Mouse (Mus musculus) stomach, embryonic 15.5 days (tissue): Measurements from ENCODE around the gene Pdcd1. TPM values are rescaled to one million over a fixed set of nuclear protein-coding genes. Genes with fewer than 3 reads are reported as not detected.

ENCODE experiments used
- ATAC-seq: fragments of 200-750 bp; cut with Nextera tagmentation; 2 replicates; pipeline ENCODE4 v1.8.0; 2017; ENCODE audit warnings: low read depth, moderate number of reproducible peaks, moderate TSS enrichment; ENCODE audit not compliant: insufficient read depth, low FRiP score
- H3K27ac ChIP-seq: fragments of 300-500 bp; sonication (generic); 2 replicates; pipeline ENCODE4 v1.5.1; 2015; ENCODE audit warnings: mild to moderate bottlenecking, inconsistent platforms
- H3K27me3 ChIP-seq: fragments of 300-500 bp; sonication (generic); replicated peaks from 2 replicates; pipeline ENCODE4 v1.6.1; 2015; ENCODE audit warnings: inconsistent platforms
- H3K36me3 ChIP-seq: fragments of 300-500 bp; sonication (generic); 2 replicates; pipeline ENCODE4 v1.6.1; 2015; ENCODE audit warnings: inconsistent platforms
- H3K4me1 ChIP-seq: fragments of 300-500 bp; sonication (generic); 2 replicates; pipeline ENCODE4 v1.6.1; 2015; ENCODE audit warnings: inconsistent platforms
- H3K4me2 ChIP-seq: fragments of 300-500 bp; sonication (generic); 2 replicates; pipeline ENCODE4 v1.6.1; 2015; ENCODE audit warnings: mild to moderate bottlenecking, inconsistent platforms
- H3K4me3 ChIP-seq: fragments of 300-500 bp; sonication (generic); replicated peaks from 2 replicates; pipeline ENCODE4 v1.5.1; 2015; ENCODE audit warnings: inconsistent platforms
- H3K9ac ChIP-seq: fragments of 300-500 bp; sonication (generic); 2 replicates; pipeline ENCODE4 v1.6.1; 2015; ENCODE audit warnings: inconsistent platforms
- H3K9me3 ChIP-seq: fragments of 300-500 bp; sonication (generic); 2 replicates; pipeline ENCODE4 v1.6.1; 2016; ENCODE audit warnings: inconsistent platforms
- WGBS: fragments of 180-500 bp; shearing (Covaris S2); methylation state at CpG from one replicate; pipeline ENCODE4 v1.1.7; 2015; 5-methylcytosine and 5-hydroxymethylcytosine counted together
- polyA plus RNA-seq: library from polyadenylated mRNA; unstranded; fragments of >200 nt; fragmentation: Nextera tagmentation; extraction: Ambion mirVana; gene quantifications from 2 replicates; pipeline ENCODE4 v1.2.1, GENCODE M21; 2015

Pdcd1 gene
- polyA plus RNA-seq, 1 experiment from 2014 or later: 0.44 TPM

DNA sequence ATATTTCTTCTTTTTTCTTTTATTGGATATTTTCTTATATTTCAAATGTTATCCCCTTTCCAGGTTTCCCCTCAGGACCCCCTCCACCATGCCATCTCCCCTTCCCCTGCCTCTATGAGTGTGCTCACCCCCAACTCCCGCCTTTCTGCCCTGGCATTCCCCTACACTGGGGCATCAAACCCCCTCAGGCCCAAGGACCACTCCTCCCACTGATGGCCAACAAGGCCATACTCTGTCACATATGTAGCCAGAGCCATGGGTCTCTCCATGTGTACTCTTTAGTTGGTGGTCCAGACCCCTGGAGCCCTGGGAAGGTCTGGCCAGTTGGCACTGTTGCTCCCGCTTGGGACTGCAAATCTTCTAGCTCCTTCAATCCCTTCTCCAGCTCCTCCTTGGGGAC, 5.0 kb upstream of the Pdcd1 start:
- ATAC-seq: no peak
- no peak overlapping the region for H3K4me2 ChIP-seq
- H3K9ac ChIP-seq: no peak overlapping the region
- H3K4me3 ChIP-seq: no peak overlapping the region
- H3K27me3 ChIP-seq: no peaks in the 10 kb centered on the region
- no peaks in the 10 kb centered on the region for H3K9me3 ChIP-seq
- no peaks in the 10 kb centered on the region for H3K36me3 ChIP-seq
- no peaks in the 10 kb centered on the region for H3K4me1 ChIP-seq
- H3K27ac ChIP-seq: no peak overlapping the region
- 93% methylated on average over 2 of the region's 2 CpGs for WGBS

GRCm38 (mm10) chr1:94055966-94056365, 3.6 kb upstream of the Pdcd1 start:
- Histone ChIP-seq H3K4me3 (no peak overlapping the region), H3K4me2 (no peak overlapping the region), H3K9ac (no peak overlapping the region), H3K27me3 (no peaks in the 10 kb centered on the region), H3K4me1 (no peaks in the 10 kb centered on the region), H3K36me3 (no peaks in the 10 kb centered on the region), H3K9me3 (no peaks in the 10 kb centered on the region), H3K27ac (no peak overlapping the region)
- WGBS: 25% methylated on average over 3 of the region's 3 CpGs
- ATAC-seq: no peak

GRCm38 (mm10) chr1:94054481-94054880, 2.1 kb upstream of the Pdcd1 start:
- no peak for ATAC-seq
- no peak overlapping the region for H3K9ac ChIP-seq
- no peaks in the 10 kb centered on the region for H3K36me3 ChIP-seq
- no peaks in the 10 kb centered on the region for H3K9me3 ChIP-seq
- no peaks in the 10 kb centered on the region for H3K4me1 ChIP-seq
- H3K27ac ChIP-seq: no peak overlapping the region
- H3K27me3 ChIP-seq: no peaks in the 10 kb centered on the region
- H3K4me2 ChIP-seq: no peak overlapping the region
- no peak overlapping the region for H3K4me3 ChIP-seq
- WGBS: 63% methylated on average over 1 of the region's 1 CpGs

- H3K9me3 ChIP-seq: no peaks in the 10 kb centered on the region
- H3K4me3 ChIP-seq: no peak overlapping the region
- ATAC-seq: no peak
- H3K27me3 ChIP-seq: no peaks in the 10 kb centered on the region
- no peak overlapping the region for H3K27ac ChIP-seq
- no peak overlapping the region for H3K4me2 ChIP-seq
- WGBS: 65% methylated on average over 7 of the region's 7 CpGs
- H3K4me1 ChIP-seq: no peaks in the 10 kb centered on the region
- H3K9ac ChIP-seq: no peak overlapping the region
- H3K36me3 ChIP-seq: no peaks in the 10 kb centered on the region
Measured at GRCm38 (mm10) chr1:94053530-94054216, 1.3 kb upstream of the Pdcd1 start.

- no peak overlapping the region for H3K4me2 ChIP-seq
- H3K36me3 ChIP-seq: no peaks in the 10 kb centered on the region
- no peaks in the 10 kb centered on the region for H3K4me1 ChIP-seq
- H3K9me3 ChIP-seq: no peaks in the 10 kb centered on the region
- H3K4me3 ChIP-seq: no peak overlapping the region
- no peak for ATAC-seq
- no peak overlapping the region for H3K9ac ChIP-seq
- no peaks in the 10 kb centered on the region for H3K27me3 ChIP-seq
- no peak overlapping the region for H3K27ac ChIP-seq
- 90% methylated on average over 5 of the region's 5 CpGs for WGBS
Measured at GRCm38 (mm10) chr1:94051104-94051503, 1.2 kb downstream of the Pdcd1 start.

- no peak overlapping the region for H3K27ac ChIP-seq
- no peak overlapping the region for H3K9ac ChIP-seq
- 78% methylated on average over 4 of the region's 4 CpGs for WGBS
- H3K4me3 ChIP-seq: no peak overlapping the region
- no peaks in the 10 kb centered on the region for H3K27me3 ChIP-seq
- H3K4me1 ChIP-seq: no peaks in the 10 kb centered on the region
- H3K9me3 ChIP-seq: no peaks in the 10 kb centered on the region
- H3K36me3 ChIP-seq: no peaks in the 10 kb centered on the region
- ATAC-seq: no peak
- no peak overlapping the region for H3K4me2 ChIP-seq
Measured at GRCm38 (mm10) chr1:94046544-94046943, 5.8 kb downstream of the Pdcd1 start.

- H3K9ac ChIP-seq: no peak overlapping the region
- H3K27me3 ChIP-seq: no peaks in the 10 kb centered on the region
- no peak overlapping the region for H3K4me2 ChIP-seq
- WGBS: 62% methylated on average over 3 of the region's 3 CpGs
- H3K4me1 ChIP-seq: no peaks in the 10 kb centered on the region
- H3K27ac ChIP-seq: no peak overlapping the region
- ATAC-seq: no peak
- no peak overlapping the region for H3K4me3 ChIP-seq
- no peaks in the 10 kb centered on the region for H3K36me3 ChIP-seq
- H3K9me3 ChIP-seq: no peaks in the 10 kb centered on the region
Measured at GRCm38 (mm10) chr1:94045559-94045958, 6.8 kb downstream of the Pdcd1 start.

DNA sequence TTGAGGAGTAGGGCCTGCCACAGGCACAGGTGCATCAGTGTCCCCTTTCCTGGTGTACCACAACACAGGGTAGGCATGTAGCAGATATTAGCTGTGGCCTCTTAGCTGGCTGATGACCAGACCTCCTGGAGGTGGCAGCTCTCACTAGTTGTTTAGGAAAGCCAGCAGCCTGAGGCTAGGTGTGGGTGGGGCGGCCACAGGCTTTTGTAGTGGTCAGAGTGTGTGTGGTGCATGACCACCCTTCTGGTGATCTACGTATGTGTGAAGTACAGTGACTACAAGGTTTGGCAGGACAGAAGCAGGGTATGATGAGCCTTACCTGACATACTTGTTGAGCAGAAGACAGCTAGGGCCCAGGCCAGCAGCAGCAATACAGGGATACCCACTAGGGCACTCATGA, 12.0 kb downstream of the Pdcd1 start:
- Histone ChIP-seq H3K36me3 (no peaks in the 10 kb centered on the region), H3K4me1 (0 out of 2 replicates have a peak, but pooled peaks cover 3% of the 10 kb centered on the region), H3K9ac (no peak overlapping the region), H3K27ac (no peak overlapping the region), H3K9me3 (no peaks in the 10 kb centered on the region), H3K4me3 (no peak overlapping the region), H3K4me2 (no peak overlapping the region), H3K27me3 (no peaks in the 10 kb centered on the region)
- ATAC-seq: no peak
- 95% methylated on average over 2 of the region's 2 CpGs for WGBS

GRCm38 (mm10) chr1:94034984-94035743, 17.2 kb downstream of the Pdcd1 start:
- Histone ChIP-seq H3K4me2 (peak overlapping the region; percentile 72), H3K9me3 (no peaks in the 10 kb centered on the region), H3K4me1 (0 out of 2 replicates have a peak, but pooled peaks cover 3% of the 10 kb centered on the region), H3K27me3 (no peaks in the 10 kb centered on the region), H3K27ac (peak overlapping the region; percentile 28; the same call in 1 of the 2 replicates), H3K4me3 (peak overlapping the region; percentile 35), H3K9ac (no peak overlapping the region), H3K36me3 (no peaks in the 10 kb centered on the region)
- WGBS: under 1% methylated on average over 25 of the region's 25 CpGs
- ATAC-seq: peak; percentile 78

DNA sequence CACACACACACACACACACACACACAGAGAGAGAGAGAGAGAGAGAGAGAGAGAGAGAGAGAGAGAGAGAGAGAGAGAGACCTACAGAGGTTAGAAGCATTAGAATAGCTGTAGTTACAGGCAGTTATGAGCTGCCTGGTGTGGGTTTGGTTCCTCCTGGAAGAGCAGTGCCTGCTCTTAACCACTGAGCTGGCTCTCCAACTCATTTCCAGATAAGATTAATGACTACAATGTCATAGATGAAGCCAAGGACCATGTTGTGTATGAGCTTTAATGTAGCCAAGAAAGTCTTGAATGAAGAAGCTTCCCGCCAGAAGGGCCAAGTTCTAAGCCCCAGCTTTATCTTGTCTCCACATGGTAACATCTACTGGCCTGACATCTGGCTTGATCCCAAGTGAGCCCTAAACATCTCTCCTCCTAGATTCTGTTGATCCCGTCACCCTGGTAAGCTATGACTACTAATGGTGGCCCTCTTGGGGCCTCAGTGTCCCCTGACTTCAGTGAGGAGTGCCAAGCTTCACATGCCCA, 19.2 kb downstream of the Pdcd1 start:
- Histone ChIP-seq H3K27me3 (no peaks in the 10 kb centered on the region), H3K9ac (no peak overlapping the region), H3K4me2 (no peak overlapping the region), H3K36me3 (no peaks in the 10 kb centered on the region), H3K27ac (no peak overlapping the region), H3K4me3 (no peak overlapping the region), H3K4me1 (0 out of 2 replicates have a peak, but pooled peaks cover 3% of the 10 kb centered on the region), H3K9me3 (no peaks in the 10 kb centered on the region)
- 77% methylated on average over 2 of the region's 2 CpGs for WGBS
- ATAC-seq: no peak

- no peak for ATAC-seq
Measured at GRCm38 (mm10) chr1:94028741-94029140, 23.6 kb downstream of the Pdcd1 start.

DNA sequence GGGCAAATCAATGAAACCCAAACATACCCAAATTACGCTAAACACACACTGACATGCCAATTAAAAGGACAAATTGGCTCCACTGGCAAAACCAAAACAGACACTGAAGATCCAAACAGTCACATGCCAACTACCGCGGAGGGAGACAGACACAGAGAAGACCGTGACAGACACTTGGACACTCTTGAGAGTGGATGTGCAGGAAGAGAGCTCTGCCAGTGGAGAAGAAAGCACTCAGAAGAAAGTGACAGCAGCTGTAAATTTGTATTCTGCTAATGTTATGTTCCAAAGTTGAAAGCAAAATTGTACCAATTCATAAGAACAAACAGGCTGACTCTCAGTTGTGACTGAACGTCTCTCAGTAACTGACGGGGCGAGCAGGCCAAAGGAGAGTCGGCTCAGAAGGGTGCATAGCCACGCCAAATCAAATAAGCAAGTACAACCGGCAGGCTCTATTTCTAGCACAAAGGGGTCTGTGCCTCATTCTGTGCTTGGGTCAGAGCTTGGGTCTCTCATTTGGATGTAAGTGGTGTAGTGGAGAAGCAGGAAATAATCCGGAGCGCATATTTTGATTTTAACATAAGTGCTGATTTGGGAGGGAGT, 24.7 kb downstream of the Pdcd1 start:
- H3K4me1 ChIP-seq: no peaks in the 10 kb centered on the region
- H3K4me3 ChIP-seq: no peak overlapping the region
- H3K27me3 ChIP-seq: no peaks in the 10 kb centered on the region
- H3K27ac ChIP-seq: no peak overlapping the region
- no peak overlapping the region for H3K9ac ChIP-seq
- H3K4me2 ChIP-seq: no peak overlapping the region
- ATAC-seq: no peak
- 79% methylated on average over 12 of the region's 12 CpGs for WGBS
- no peaks in the 10 kb centered on the region for H3K9me3 ChIP-seq
- H3K36me3 ChIP-seq: no peaks in the 10 kb centered on the region

More at GRCm38 (mm10) chr1:94028741-94029140, 23.6 kb downstream of the Pdcd1 start:
- Histone ChIP-seq H3K36me3 (no peaks in the 10 kb centered on the region), H3K9me3 (no peaks in the 10 kb centered on the region), H3K9ac (no peak overlapping the region), H3K4me1 (no peaks in the 10 kb centered on the region), H3K27ac (no peak overlapping the region), H3K27me3 (no peaks in the 10 kb centered on the region), H3K4me2 (no peak overlapping the region), H3K4me3 (no peak overlapping the region)
- 88% methylated on average over 2 of the region's 2 CpGs for WGBS
